Mouse (Mus musculus) neutrophil, adult 59 days (primary cell): ENCODE data around the gene Chl1. TPM values are rescaled to one million over a fixed set of nuclear protein-coding genes. Genes with fewer than 3 reads are reported as not detected.

Source experiments
- total RNA-seq, 2 experiments: library from RNA; stranded (reverse); gene quantifications; 1 replicate in 1 of 2; 2 replicates in 1 of 2; pipeline ENCODE4 v1.2.4; 2023

The Chl1 gene
- total RNA-seq = under 1 TPM in 1 of 2 experiments, not detected in 1; 0.42 TPM

DNA sequence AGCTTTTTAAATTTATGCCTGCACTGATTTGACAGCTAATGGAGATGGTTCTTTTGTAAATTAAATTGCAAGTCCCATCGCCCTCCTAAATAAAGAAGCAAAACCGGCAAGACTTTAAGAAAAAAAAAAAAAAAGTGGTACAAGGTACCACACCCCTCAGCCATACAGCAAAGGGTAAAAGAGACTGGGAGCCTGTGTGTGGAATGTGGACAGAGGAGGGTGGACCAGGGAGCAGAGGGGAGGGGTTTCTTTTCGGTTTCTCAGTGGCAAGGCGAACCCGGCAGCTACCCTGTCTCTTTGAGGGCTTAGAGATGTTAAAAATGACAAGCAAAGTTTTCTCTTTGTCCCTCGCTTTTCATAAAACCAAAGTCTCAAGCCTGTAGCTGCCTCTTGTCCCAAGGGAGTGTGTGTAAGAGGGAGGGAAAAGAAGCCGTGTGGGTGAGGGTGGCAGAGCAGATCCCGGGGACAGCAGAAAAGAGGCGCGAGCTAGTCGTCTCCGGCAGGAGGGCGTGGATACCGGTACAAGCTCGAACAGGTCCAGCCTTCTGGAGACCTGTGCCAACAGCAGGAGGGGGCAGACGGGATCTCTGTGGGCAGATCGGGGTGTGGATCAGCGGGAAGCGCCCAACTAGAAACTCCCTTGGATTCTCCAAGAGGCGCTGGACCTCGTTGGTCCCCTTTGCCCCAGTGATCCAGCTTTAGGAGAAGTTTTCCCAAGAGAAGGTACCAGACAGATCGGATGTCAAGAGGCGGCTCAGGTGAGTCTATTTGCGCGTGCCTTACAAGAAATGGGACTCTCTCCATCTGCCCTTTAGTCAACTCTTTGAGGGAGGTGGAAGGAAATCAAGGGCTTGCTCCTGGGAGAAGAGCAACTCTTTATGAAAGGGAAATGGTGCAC, at the start of gene Chl1:
Chl1 (plus strand) TSS at position 195 of the 898 bp plus-strand sequence.

